Mouse (Mus musculus) E14TG2a.4 (cell line): ENCODE measurements around the gene Nck2.
A peak's percentile ranks its signal among the peaks of the same experiment; 100 is the strongest.

ENCODE experiments used
- H3K27me3 ChIP-seq: 2 replicates; pipeline ENCODE4 v1.6.1; 2014; ENCODE audit warnings: low read length, control low read depth; ENCODE audit not compliant: insufficient read depth
- H3K36me3 ChIP-seq: 2 replicates; pipeline ENCODE4 v1.6.1; 2014; ENCODE audit warnings: low read length, control low read depth; ENCODE audit not compliant: insufficient read depth
- H3K4me1 ChIP-seq: replicated peaks from 2 replicates; pipeline ENCODE4 v1.6.1; 2014; ENCODE audit warnings: low read depth, low read length, control low read depth
- H3K4me3 ChIP-seq: replicated peaks from 2 replicates; pipeline ENCODE4 v1.5.1; 2014; ENCODE audit warnings: mild to moderate bottlenecking, low read length
- H3K9me3 ChIP-seq: 2 replicates; pipeline ENCODE4 v1.6.1; 2014; ENCODE audit warnings: low read length, control low read depth
- CTCF ChIP-seq: conservative IDR thresholded peaks from 2 replicates; pipeline ENCODE4 v1.5.1; 2014; ENCODE audit warnings: low read length
- NANOG ChIP-seq: IDR thresholded peaks from 2 replicates; pipeline ENCODE4 v1.6.1; 2014; ENCODE audit warnings: borderline replicate concordance, low read length, mixed read lengths
- POU5F1 ChIP-seq: IDR thresholded peaks from 2 replicates; pipeline ENCODE4 v1.6.1; 2014; ENCODE audit warnings: low read length, borderline replicate concordance

Gene Nck2

DNA sequence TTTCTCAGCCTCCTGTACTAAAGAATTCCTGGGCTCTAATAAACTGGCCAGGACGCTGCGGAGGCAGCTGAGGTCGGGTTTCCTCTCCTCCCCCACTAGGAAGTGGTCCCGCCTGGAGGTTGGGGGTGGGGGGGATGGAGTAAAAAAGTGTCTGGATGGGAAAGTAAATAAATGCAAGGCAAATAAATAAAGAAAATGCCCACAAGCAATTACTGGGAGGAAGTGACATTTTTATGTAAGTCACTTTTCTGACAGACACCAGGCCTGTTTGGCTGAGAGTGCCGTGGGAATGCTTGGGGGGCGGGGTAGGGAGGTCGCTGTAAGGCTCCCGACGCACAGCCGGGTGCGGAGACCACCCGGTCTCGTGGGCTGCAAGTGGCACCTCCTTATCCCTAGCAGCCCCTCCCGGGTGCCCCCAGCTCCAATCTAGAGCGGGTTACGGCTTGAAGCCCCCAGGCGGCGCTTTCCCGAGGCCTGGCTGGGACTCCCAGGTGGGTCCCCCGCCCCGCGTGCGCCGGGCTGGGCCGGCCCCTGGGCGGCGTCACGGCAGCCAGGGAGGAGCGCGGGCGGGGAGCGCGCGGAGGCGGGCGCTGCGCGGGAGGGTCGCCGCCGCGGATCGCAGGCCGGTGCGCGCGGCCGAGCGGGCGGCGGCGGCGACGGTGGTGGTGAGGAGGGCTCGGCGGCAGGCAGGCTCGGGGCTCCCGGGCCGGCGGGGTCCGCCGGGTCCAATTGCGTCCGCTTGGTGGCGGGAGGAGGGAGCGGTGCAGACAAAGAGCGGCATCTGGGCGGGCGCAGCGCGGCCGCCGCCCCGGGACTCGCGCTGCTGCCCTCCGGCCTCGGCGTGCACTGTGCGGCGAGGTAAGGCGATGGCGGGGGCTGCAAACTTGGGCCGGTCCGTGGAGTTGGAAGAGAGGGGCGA, 1.1 kb downstream of the Nck2 start:
- peaks cover 39% of the 10 kb centered on the region for H3K4me1 ChIP-seq
- no peaks in the 10 kb centered on the region for H3K36me3 ChIP-seq
- no peaks in the 10 kb centered on the region for H3K9me3 ChIP-seq
- H3K4me3 ChIP-seq: peak overlapping the region; percentile 93
- TF ChIP-seq POU5F1 (no peak), CTCF (no peak), NANOG (no peak)
- peaks cover 5% of the 10 kb centered on the region; the same call in 1 of the 2 replicates for H3K27me3 ChIP-seq

DNA sequence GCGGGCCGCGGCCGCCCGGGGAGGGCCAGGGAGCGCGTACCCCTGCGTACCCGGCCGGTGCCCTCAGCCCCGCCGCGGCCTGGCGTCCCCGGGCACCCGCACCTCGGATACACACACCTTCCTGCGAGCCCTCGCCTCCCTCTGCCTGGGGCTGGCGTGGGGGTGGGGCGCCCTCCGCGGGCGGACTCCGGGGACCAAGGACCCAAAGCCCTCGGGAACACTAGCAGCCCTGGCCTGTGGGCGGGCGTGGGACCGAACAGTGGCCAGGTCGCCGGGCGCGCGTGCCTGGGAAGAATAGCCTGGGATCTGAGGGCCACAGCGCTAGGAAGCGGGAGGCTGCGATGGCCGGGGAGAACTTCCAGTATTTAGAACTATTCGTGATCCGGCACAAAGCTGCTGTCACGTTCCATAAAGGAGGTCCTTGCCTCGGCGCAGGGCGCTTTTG, 1.7 kb downstream of the Nck2 start:
- Histone ChIP-seq H3K9me3 (no peaks in the 10 kb centered on the region), H3K27me3 (peaks cover 5% of the 10 kb centered on the region; the same call in 1 of the 2 replicates), H3K36me3 (no peaks in the 10 kb centered on the region), H3K4me1 (peaks cover 42% of the 10 kb centered on the region), H3K4me3 (peak overlapping the region; percentile 93)
- TF ChIP-seq NANOG (no peak), POU5F1 (no peak), CTCF (no peak)

DNA sequence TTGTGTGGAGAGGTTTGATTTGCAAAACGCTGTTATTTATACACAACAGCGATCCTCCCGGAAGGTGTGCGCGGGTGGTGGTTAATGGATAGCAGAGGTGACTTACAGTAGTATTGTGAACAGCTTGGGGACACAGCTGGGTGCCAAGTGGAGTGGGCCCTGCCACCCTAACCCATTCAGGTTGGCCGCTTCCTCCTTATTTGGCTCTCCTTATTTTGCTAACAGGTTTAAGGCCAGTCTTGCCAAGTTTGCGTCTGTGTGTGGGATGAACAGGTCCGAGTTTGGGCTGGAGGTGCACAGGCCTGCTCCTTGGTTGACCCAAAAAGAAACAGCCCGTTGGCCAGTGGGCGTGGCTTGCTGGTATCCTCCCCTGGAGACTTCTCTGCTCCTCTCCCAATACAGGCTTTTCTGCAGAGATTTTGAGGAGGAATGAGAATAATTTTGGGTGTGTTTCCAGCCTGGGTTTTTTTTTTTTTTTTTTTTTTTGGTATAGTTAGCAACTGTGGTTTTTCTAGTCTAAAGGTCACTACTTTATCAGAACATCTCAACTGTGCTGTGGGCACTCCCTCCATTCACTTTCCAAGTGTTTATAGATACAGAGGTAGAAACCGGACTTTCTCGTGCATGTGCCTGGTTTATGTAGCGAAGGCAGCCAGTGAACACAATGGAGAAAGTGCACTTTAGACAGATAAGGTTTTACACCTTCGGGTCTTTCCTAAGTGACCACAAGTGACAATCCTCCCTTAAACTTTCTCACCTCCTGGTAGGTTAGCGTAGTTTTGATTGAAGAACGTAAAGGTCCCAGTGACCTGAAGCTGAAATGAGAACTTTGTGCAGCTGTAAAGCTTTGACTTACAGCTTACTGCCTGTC, 2.6 kb downstream of the Nck2 start:
- Histone ChIP-seq H3K9me3 (no peaks in the 10 kb centered on the region), H3K4me3 (peak overlapping the region; percentile 93), H3K36me3 (no peaks in the 10 kb centered on the region), H3K4me1 (peaks cover 43% of the 10 kb centered on the region), H3K27me3 (peaks cover 5% of the 10 kb centered on the region; the same call in 1 of the 2 replicates)
- TF ChIP-seq NANOG: no peak
- no peak for TF ChIP-seq POU5F1

DNA sequence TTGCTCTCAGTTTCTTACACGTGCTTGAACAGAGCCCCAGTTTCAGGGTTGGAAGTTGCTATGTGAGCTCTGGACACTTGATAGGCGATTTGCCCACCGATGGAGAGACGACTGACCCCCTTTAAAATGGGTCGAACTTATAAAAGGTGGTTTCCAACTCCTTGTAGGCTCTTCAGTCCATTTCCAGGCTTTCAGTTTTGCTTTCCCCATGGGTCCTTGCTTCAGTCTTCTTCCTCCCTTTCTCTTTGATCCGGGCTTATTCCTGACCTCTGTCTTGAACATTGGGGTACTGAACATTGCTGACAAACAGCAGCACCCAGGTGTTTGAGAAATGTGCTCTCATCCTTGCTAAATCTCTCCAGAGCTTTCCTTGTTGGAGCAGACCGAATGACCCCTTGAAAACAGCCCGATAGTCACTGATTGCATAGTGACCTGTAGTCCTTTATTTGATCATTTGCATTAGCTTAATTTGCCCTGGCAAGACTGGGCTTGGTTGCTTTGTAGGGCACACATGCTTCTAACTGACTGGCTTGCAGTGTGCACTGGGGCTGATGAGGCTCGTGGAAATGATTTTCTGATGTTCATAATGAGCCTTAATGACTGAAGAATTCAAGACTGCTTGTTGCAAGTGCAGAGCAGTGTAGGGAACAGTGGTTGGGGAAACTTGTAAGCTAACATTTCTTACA, 3.4 kb downstream of the Nck2 start:
- Histone ChIP-seq H3K36me3 (no peaks in the 10 kb centered on the region), H3K4me1 (peaks cover 43% of the 10 kb centered on the region), H3K27me3 (peaks cover 3% of the 10 kb centered on the region; the same call in 1 of the 2 replicates), H3K9me3 (no peaks in the 10 kb centered on the region), H3K4me3 (peak overlapping the region; percentile 93)
- TF ChIP-seq POU5F1: no peak
- TF ChIP-seq CTCF: no peak
- no peak for TF ChIP-seq NANOG

DNA sequence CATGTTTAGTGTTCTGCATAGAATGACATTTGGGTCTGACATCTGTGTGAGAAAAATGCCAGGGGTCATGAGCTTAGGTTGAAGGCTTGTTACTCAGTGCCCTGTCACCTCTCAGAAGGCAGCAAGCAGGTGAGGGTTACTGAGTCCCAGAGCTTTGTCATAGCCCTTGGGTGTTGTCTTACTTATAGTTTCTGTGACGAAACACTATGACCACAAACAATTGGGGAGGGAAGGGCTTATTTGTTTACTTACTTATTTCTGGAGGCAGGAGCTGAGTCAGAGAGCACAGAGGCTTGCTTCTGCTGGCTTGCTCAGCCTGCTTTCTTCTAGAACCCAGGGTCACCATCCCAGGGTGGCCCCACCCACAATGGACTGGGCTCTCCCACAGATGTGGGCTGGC, 6.4 kb downstream of the Nck2 start:
- Histone ChIP-seq H3K36me3 (no peaks in the 10 kb centered on the region), H3K27me3 (no peaks in the 10 kb centered on the region; the same call in 1 of the 2 replicates), H3K4me1 (peaks cover 39% of the 10 kb centered on the region), H3K9me3 (no peaks in the 10 kb centered on the region), H3K4me3 (no peak overlapping the region)
- TF ChIP-seq CTCF (no peak), NANOG (no peak), POU5F1 (no peak)

DNA sequence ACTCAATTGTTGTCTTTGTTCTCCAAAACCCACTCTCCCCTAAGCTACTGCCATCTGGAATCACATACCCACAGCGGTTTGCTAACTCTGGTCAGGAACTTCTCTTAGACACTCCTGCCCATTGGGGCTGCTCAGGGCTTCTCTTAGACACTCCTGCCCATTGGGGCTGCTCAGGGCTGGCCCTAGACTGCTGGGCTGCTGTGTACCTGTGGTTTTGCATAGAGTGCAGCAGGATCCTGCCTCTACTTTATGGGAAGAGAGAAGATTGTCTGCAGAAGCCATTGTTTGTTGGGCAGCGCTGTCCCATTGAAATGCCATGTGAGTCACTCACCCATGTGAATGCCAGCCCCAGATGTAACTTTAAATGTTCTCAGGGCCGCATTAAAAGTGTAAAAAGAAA, 9.3 kb downstream of the Nck2 start:
- Histone ChIP-seq H3K27me3 (no peaks in the 10 kb centered on the region), H3K4me1 (peaks cover 21% of the 10 kb centered on the region), H3K4me3 (no peak overlapping the region), H3K9me3 (no peaks in the 10 kb centered on the region), H3K36me3 (no peaks in the 10 kb centered on the region)
- TF ChIP-seq NANOG: no peak
- no peak for TF ChIP-seq CTCF
- TF ChIP-seq POU5F1: no peak

DNA sequence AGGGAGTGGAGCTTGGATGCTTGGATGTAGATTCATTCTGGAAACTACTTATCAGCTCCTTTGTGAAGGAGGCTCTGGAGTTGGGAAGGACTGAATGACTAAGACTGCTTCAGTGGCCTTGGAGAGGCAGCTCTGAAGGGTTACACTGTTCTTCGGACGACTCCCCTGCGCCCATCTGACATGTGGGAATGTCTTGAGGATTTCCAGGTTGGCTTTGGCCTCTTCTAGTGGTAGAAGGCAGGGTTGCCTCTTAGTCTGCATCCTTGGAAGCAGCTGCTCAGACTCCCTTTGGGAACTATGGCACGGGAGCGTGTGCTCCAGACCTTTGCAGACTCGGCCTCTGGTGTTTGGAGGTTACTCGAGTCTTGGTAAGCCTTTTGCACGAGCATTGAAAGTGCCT, 10.4 kb downstream of the Nck2 start:
- Histone ChIP-seq H3K36me3 (no peaks in the 10 kb centered on the region), H3K4me1 (peaks cover 12% of the 10 kb centered on the region), H3K9me3 (no peaks in the 10 kb centered on the region), H3K4me3 (no peak overlapping the region), H3K27me3 (no peaks in the 10 kb centered on the region)
- no peak for TF ChIP-seq POU5F1
- TF ChIP-seq NANOG: no peak
- TF ChIP-seq CTCF: no peak
